Mouse (Mus musculus) small intestine, adult 2 months (tissue): ENCODE measurements around the gene Klf1. TPM values are rescaled to one million over a fixed set of nuclear protein-coding genes. Genes with fewer than 3 reads are reported as not detected.
A peak's percentile ranks its signal among the peaks of the same experiment; 100 is the strongest.

Experiments used
- H3K27ac ChIP-seq: fragments of 200-500 bp; 2 replicates; pipeline ENCODE4 v1.5.1; 2012; ENCODE audit warnings: low read depth, low read length, control low read depth, inconsistent platforms; ENCODE audit not compliant: insufficient read depth
- H3K27me3 ChIP-seq: fragments of 200-500 bp; 2 replicates; pipeline ENCODE4 v1.6.1; 2012; ENCODE audit warnings: mild to moderate bottlenecking, moderate library complexity, low read length, inconsistent platforms; ENCODE audit not compliant: control insufficient read depth, insufficient read depth
- H3K36me3 ChIP-seq: fragments of 200-500 bp; 2 replicates; pipeline ENCODE4 v1.6.1; 2012; ENCODE audit warnings: mild to moderate bottlenecking, low read length, control low read depth, inconsistent platforms; ENCODE audit not compliant: control insufficient read depth, insufficient read depth
- H3K4me1 ChIP-seq: fragments of 200-500 bp; 2 replicates; pipeline ENCODE4 v1.6.1; 2012; ENCODE audit warnings: low read length, inconsistent platforms, mixed read lengths; ENCODE audit not compliant: control insufficient read depth, insufficient read depth, insufficient read length
- H3K4me3 ChIP-seq: fragments of 200-500 bp; 2 replicates; pipeline ENCODE4 v1.5.1; 2012; ENCODE audit warnings: low read depth, mild to moderate bottlenecking, control low read depth, inconsistent platforms, low read length, moderate library complexity
- CTCF ChIP-seq: fragments of 200-500 bp; IDR thresholded peaks from 2 replicates; pipeline ENCODE4 v1.5.1; 2012; ENCODE audit warnings: low read depth, mild to moderate bottlenecking, control low read depth, inconsistent platforms, low read length, moderate library complexity, mixed read lengths; ENCODE audit not compliant: insufficient replicate concordance, insufficient read length; ENCODE audit errors: extremely low read depth
- POLR2A ChIP-seq: fragments of 200-500 bp; IDR thresholded peaks from 2 replicates; pipeline ENCODE4 v1.6.1; 2012; ENCODE audit warnings: low read depth, mild to moderate bottlenecking, control low read depth, inconsistent platforms, low read length, moderate library complexity
- WGBS: fragments of 180-500 bp; shearing (Covaris S2); methylation state at CpG from one replicate; pipeline ENCODE4 v1.1.7; 2018; 5-methylcytosine and 5-hydroxymethylcytosine counted together
- polyA plus RNA-seq: library from polyadenylated mRNA; depleted of rRNA; stranded (reverse); fragments of >200 nt; gene quantifications from 2 replicates; pipeline ENCODE4 v1.2.3, GENCODE M21; 2012; rRNA removed

Klf1 gene
- polyA plus RNA-seq = 0.30 and 0.38 TPM in 2 replicates

GRCm38 (mm10) chr8:84901752-84902151, at the start of gene Klf1:
Gene Klf1, plus strand, starts transcription at chr8:84901928.
- TF ChIP-seq CTCF = no peak
- TF ChIP-seq POLR2A = no peak
- WGBS = 73% methylated on average over 3 of the region's 3 CpGs
- no peaks in the 10 kb centered on the region for H3K27me3 ChIP-seq
- peaks cover 4% of the 10 kb centered on the region; the same call in 1 of the 2 replicates for H3K4me1 ChIP-seq
- H3K36me3 ChIP-seq = no peaks in the 10 kb centered on the region
- H3K4me3 ChIP-seq = peak within 1 kb of the TSS; percentile 79
- H3K27ac ChIP-seq = no peak within 1 kb of the TSS

- no peak for TF ChIP-seq CTCF
- no peak for TF ChIP-seq POLR2A
- Histone ChIP-seq H3K4me3 (no peak overlapping the region), H3K27ac (no peak overlapping the region), H3K36me3 (peaks cover 12% of the 10 kb centered on the region), H3K4me1 (no peaks in the 10 kb centered on the region), H3K27me3 (no peaks in the 10 kb centered on the region)
- WGBS = 97% methylated on average over 3 of the region's 3 CpGs
Measured at GRCm38 (mm10) chr8:84856434-84856833, 45.3 kb upstream of the Klf1 start.

- peak within 1 kb of the TSS; percentile 40; the same call in 1 of the 2 replicates for H3K27ac ChIP-seq
- peaks cover 15% of the 10 kb centered on the region for H3K36me3 ChIP-seq
- under 1% methylated on average over 39 of the region's 39 CpGs for WGBS
- peak within 1 kb of the TSS; percentile 79 for H3K4me3 ChIP-seq
- peak; percentile 87 for TF ChIP-seq POLR2A
- TF ChIP-seq CTCF = 0 out of 2 replicates have a peak, but pooled peaks have one; percentile 13
- no peaks in the 10 kb centered on the region for H3K27me3 ChIP-seq
- H3K4me1 ChIP-seq = no peaks in the 10 kb centered on the region
Measured at GRCm38 (mm10) chr8:84856864-84857441, 44.8 kb upstream of the Klf1 start, which contains the start of gene Farsa. Gene Farsa, plus strand, starts transcription at chr8:84856989.

GRCm38 (mm10) chr8:84871376-84872308, 30.1 kb upstream of the Klf1 start, which contains the start of gene Syce2:
Gene Syce2, plus strand, starts transcription at chr8:84872111.
- Histone ChIP-seq H3K4me1 (peaks cover 8% of the 10 kb centered on the region), H3K4me3 (peak within 1 kb of the TSS; percentile 67), H3K27me3 (no peaks in the 10 kb centered on the region), H3K27ac (no peak within 1 kb of the TSS), H3K36me3 (peaks cover 22% of the 10 kb centered on the region)
- TF ChIP-seq POLR2A = no peak
- TF ChIP-seq CTCF = no peak
- 5% methylated on average over 44 of the region's 46 CpGs for WGBS

GRCm38 (mm10) chr8:84872309-84872965, 29.3 kb upstream of the Klf1 start:
- H3K27ac ChIP-seq = no peak overlapping the region
- TF ChIP-seq POLR2A (no peak; the same call in 1 of the 2 replicates), CTCF (no peak)
- H3K36me3 ChIP-seq = peaks cover 15% of the 10 kb centered on the region
- WGBS = 2% methylated on average over 54 of the region's 54 CpGs
- peak overlapping the region; percentile 67 for H3K4me3 ChIP-seq
- peaks cover 8% of the 10 kb centered on the region for H3K4me1 ChIP-seq
- no peaks in the 10 kb centered on the region for H3K27me3 ChIP-seq

- TF ChIP-seq POLR2A (no peak), CTCF (no peak)
- Histone ChIP-seq H3K4me1 (peaks cover 8% of the 10 kb centered on the region), H3K27me3 (no peaks in the 10 kb centered on the region), H3K27ac (no peak overlapping the region), H3K36me3 (peaks cover 9% of the 10 kb centered on the region), H3K4me3 (peak overlapping the region; percentile 67)
- WGBS = 83% methylated on average over 4 of the region's 4 CpGs
Measured at GRCm38 (mm10) chr8:84873016-84873415, 28.7 kb upstream of the Klf1 start.
